ENCODE assay signal across 11 mouse cellular contexts in the genomic region with DNA sequence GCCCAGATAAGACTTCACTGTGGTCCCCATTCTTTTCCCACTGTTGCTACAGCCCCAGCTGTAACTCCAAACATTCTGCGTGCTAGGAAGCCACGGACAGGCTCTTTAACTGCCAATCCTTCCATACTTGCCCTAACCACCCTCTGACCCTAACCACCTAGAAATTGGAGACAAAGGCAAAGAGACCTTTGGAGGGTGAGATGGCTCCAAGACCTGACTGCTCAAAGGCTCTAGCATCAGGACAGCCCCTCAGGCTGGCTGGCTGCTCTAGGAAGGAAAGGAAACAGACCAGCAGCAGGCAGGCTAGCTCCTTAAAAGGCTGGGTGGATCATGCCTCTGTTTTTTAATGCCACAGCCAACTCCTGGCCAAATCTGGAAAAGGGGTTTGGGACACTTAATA. TPM values are rescaled to one million over a fixed set of nuclear protein-coding genes. Genes with fewer than 3 reads are reported as not detected.
DNase-seq lines count a peak whose midpoint lies in the region; ATAC-seq and TF ChIP-seq lines count a peak whose summit lies in the region.
"Had no signal": no experiment of that assay in that cellular context is flagged by ENCODE, and none has a peak within 500 bp of the region (broad histone marks: within the 10 kb centered on the region; RNA-seq: fewer than 3 reads in every experiment).

No protein-coding gene starts in this region.

- H3K9ac ChIP-seq in embryonic facial prominence, embryonic 11.5 days (replicated peaks; ENCODE audit: low read length) = 0 out of 2 replicates have a peak overlapping the region, but pooled peaks have one; percentile 25
- H3K9ac ChIP-seq in kidney, embryonic 15.5 days = no peak overlapping the region
- peak overlapping the region; percentile 75 for H3K9ac ChIP-seq in CH12.LX (ENCODE audit: insufficient read depth, low read depth)
- peak overlapping the region; percentile 40 for H3K9ac ChIP-seq in liver, embryonic 14.5 days (replicated peaks)
- H3K9ac ChIP-seq: neural tube, embryonic 12.5 days had no signal

- no peaks in the 10 kb centered on the region for H3K9me3 ChIP-seq in embryonic facial prominence, embryonic 11.5 days (replicated peaks; ENCODE audit: control insufficient read depth, low read length)
- H3K9me3 ChIP-seq in embryonic facial prominence, embryonic 10.5 days = no peaks in the 10 kb centered on the region
- no peaks in the 10 kb centered on the region for H3K9me3 ChIP-seq in kidney, embryonic 15.5 days (replicated peaks)
- H3K9me3 ChIP-seq in CH12.LX (replicated peaks; ENCODE audit: low read length) = no peaks in the 10 kb centered on the region
- H3K9me3 ChIP-seq in liver, embryonic 14.5 days (ENCODE audit: control insufficient read depth, low read length) = no peaks in the 10 kb centered on the region
- H3K9me3 ChIP-seq: neural tube, embryonic 12.5 days had no signal

- dilution Hi-C loops in CH12.LX (cut with MboI; ENCODE audit: extremely low pct_ligation_motif_present, extremely low pct_unique_long_range_greater_than_20kb, low sequenced_read_pairs) = no loop called here

- TF ChIP-seq POLR2A in CH12.LX (IDR thresholded peaks at IDR 0.05; ENCODE audit: low read depth, low read length) = 0 out of 2 replicates have a peak, but pooled peaks have one; percentile 2

- no peak overlapping the region for H3K27ac ChIP-seq in embryonic facial prominence, embryonic 11.5 days (replicated peaks; ENCODE audit: low read depth, low read length)
- H3K27ac ChIP-seq in embryonic facial prominence, embryonic 10.5 days (replicated peaks) = no peak overlapping the region
- H3K27ac ChIP-seq in kidney, embryonic 15.5 days = 0 out of 2 replicates have a peak overlapping the region, but pooled peaks have one; percentile 18
- H3K27ac ChIP-seq in CH12.LX (ENCODE audit: insufficient read depth, low read depth) = peak overlapping the region; percentile 78
- H3K27ac ChIP-seq in liver, embryonic 14.5 days = peak overlapping the region; percentile 51
- H3K27ac ChIP-seq: neural tube, embryonic 12.5 days had no signal

- TF ChIP-seq CTCF in CH12.LX (conservative IDR thresholded peaks at IDR 0.05 in 1 of 2, IDR thresholded peaks at IDR 0.05 in 1 of 2; ENCODE audit: low read depth in 2 of 2, low read length in 2 of 2) = no peak
- no peak for TF ChIP-seq CTCF in liver, embryonic 14.5 days (IDR thresholded peaks at IDR 0.05; ENCODE audit: low read depth)

- no peaks in the 10 kb centered on the region for H3K36me3 ChIP-seq in embryonic facial prominence, embryonic 11.5 days (replicated peaks; ENCODE audit: control insufficient read depth, insufficient read depth, low read depth, low read length)
- peaks cover 33% of the 10 kb centered on the region for H3K36me3 ChIP-seq in embryonic facial prominence, embryonic 10.5 days (replicated peaks)
- peaks cover 16% of the 10 kb centered on the region for H3K36me3 ChIP-seq in kidney, embryonic 15.5 days
- peaks cover 13 to 29% of the 10 kb centered on the region in 2 experiments for H3K36me3 ChIP-seq in CH12.LX (replicated peaks in 1 of 2; ENCODE audit: control insufficient read depth in 1 of 2, insufficient read depth in 1 of 2, low read length in 1 of 2)
- H3K36me3 ChIP-seq in liver, embryonic 14.5 days (replicated peaks; ENCODE audit: control insufficient read depth, insufficient read depth, low read depth) = peaks cover 8% of the 10 kb centered on the region

- no peak for TF ChIP-seq EP300 in CH12.LX (IDR thresholded peaks at IDR 0.05; ENCODE audit: low read length)
- no peak for TF ChIP-seq EP300 in liver, embryonic 14.5 days (IDR thresholded peaks at IDR 0.05; ENCODE audit: low read depth)

- H3K27me3 ChIP-seq in embryonic facial prominence, embryonic 11.5 days (ENCODE audit: control insufficient read depth, insufficient read depth, low read length) = no peaks in the 10 kb centered on the region
- no peaks in the 10 kb centered on the region for H3K27me3 ChIP-seq in embryonic facial prominence, embryonic 10.5 days (replicated peaks; ENCODE audit: low read depth, poor library complexity, severe bottlenecking)
- H3K27me3 ChIP-seq in kidney, embryonic 15.5 days = no peaks in the 10 kb centered on the region
- no peaks in the 10 kb centered on the region for H3K27me3 ChIP-seq in CH12.LX (replicated peaks)
- H3K27me3 ChIP-seq in liver, embryonic 14.5 days (ENCODE audit: control insufficient read depth, insufficient read depth, low read length) = no peaks in the 10 kb centered on the region
- H3K27me3 ChIP-seq: neural tube, embryonic 12.5 days had no signal

- peaks cover 7% of the 10 kb centered on the region for H3K4me1 ChIP-seq in embryonic facial prominence, embryonic 11.5 days (ENCODE audit: control insufficient read depth, insufficient read depth, low read length)
- peaks cover 27% of the 10 kb centered on the region for H3K4me1 ChIP-seq in embryonic facial prominence, embryonic 10.5 days
- H3K4me1 ChIP-seq in kidney, embryonic 15.5 days = peaks cover 46% of the 10 kb centered on the region
- peaks cover 21 to 58% of the 10 kb centered on the region in 2 experiments for H3K4me1 ChIP-seq in CH12.LX (ENCODE audit: control insufficient read depth in 1 of 2, insufficient read depth in 2 of 2)
- H3K4me1 ChIP-seq in liver, embryonic 14.5 days (replicated peaks; ENCODE audit: control insufficient read depth in 2 of 2, insufficient read depth in 2 of 2, low read length in 1 of 2) = peaks cover 33 to 39% of the 10 kb centered on the region in 2 experiments

- WGBS in embryonic facial prominence, embryonic 11.5 days = 81% methylated on average over 2 of the region's 2 CpGs
- 91% methylated on average over 2 of the region's 2 CpGs for WGBS in embryonic facial prominence, embryonic 10.5 days
- WGBS in kidney, embryonic 15.5 days = 64% methylated on average over 2 of the region's 2 CpGs
- 11% methylated on average over 2 of the region's 2 CpGs for WGBS in liver, embryonic 14.5 days (ENCODE audit: insufficient replicate concordance)

- DNase-seq in embryonic facial prominence, embryonic 11.5 days (ENCODE audit: low spot score) = no peak
- DNase-seq in embryonic facial prominence, embryonic 10.5 days (ENCODE audit: low spot score) = no peak
- no peak for DNase-seq in kidney, adult 8-10 months
- DNase-seq in CH12.LX (ENCODE audit: extremely low read depth) = no peak
- no peak for DNase-seq in liver, embryonic 14.5 days (ENCODE audit: low read depth in 3 of 3, low spot score in 3 of 3)
- DNase-seq in retina, postnatal 1 day = no peak
- no peak for DNase-seq in layer of hippocampus, adult 8-10 months (ENCODE audit: low spot score in 2 of 2)
- DNase-seq: heart, postnatal 36 days had no signal

- TF ChIP-seq RAD21 in CH12.LX (IDR thresholded peaks at IDR 0.05; ENCODE audit: low read depth, low read length) = no peak

- in situ Hi-C loops in CH12.LX (cut with MboI; ENCODE audit: low pct_ligation_motif_present, low pct_unique_long_range_greater_than_20kb, low sequenced_read_pairs) = no loop called here

- ATAC-seq in embryonic facial prominence, embryonic 11.5 days (replicated peaks; ENCODE audit: insufficient number of reproducible peaks, low FRiP score, low TSS enrichment, low read depth) = no peak
- ATAC-seq in kidney, embryonic 15.5 days (replicated peaks; ENCODE audit: low FRiP score) = no peak
- ATAC-seq in liver, embryonic 14.5 days (ENCODE audit: insufficient read depth) = no peak

- H3K4me2 ChIP-seq in embryonic facial prominence, embryonic 11.5 days (ENCODE audit: low read depth, low read length) = no peak overlapping the region
- no peak overlapping the region for H3K4me2 ChIP-seq in kidney, embryonic 15.5 days
- peak overlapping the region; percentile 90 for H3K4me2 ChIP-seq in CH12.LX (ENCODE audit: insufficient read depth, low read depth, poor library complexity, severe bottlenecking)
- H3K4me2 ChIP-seq in liver, embryonic 14.5 days (ENCODE audit: low read depth) = peak overlapping the region; percentile 99
- H3K4me2 ChIP-seq: neural tube, embryonic 12.5 days had no signal

- peaks cover 72% of the 10 kb centered on the region for H3K79me2 ChIP-seq in CH12.LX (replicated peaks; ENCODE audit: control insufficient read depth, extremely low read depth, insufficient read depth, poor library complexity, severe bottlenecking)

- H3K4me3 ChIP-seq in embryonic facial prominence, embryonic 11.5 days (ENCODE audit: low read depth, low read length) = no peak overlapping the region
- no peak overlapping the region for H3K4me3 ChIP-seq in embryonic facial prominence, embryonic 10.5 days
- H3K4me3 ChIP-seq in kidney, embryonic 15.5 days (replicated peaks) = no peak overlapping the region
- H3K4me3 ChIP-seq in CH12.LX (replicated peaks in 1 of 3; ENCODE audit: low read depth in 2 of 3, low read length in 2 of 3, poor library complexity in 1 of 3) = peak overlapping the region; percentile 25 to 50 (median 40)
- H3K4me3 ChIP-seq in liver, embryonic 14.5 days (ENCODE audit: insufficient read depth in 1 of 2, low read depth in 2 of 2, low read length in 2 of 2) = no peak overlapping the region
- H3K4me3 ChIP-seq: neural tube, embryonic 12.5 days had no signal

RNA-seq across cellular contexts. Expression of gene Ppp6r1, which starts 4.6 kb away (rescaled TPM):
- polyA plus RNA-seq in embryonic facial prominence, embryonic 11.5 days (2014; fragmentation: Nextera tagmentation; extraction: Ambion mirVana) = 4.9 and 5.0 TPM in 2 replicates
- 9.3 and 11.0 TPM in 2 replicates for polyA plus RNA-seq in embryonic facial prominence, embryonic 10.5 days (2016; fragmentation: Nextera tagmentation; extraction: Ambion mirVana)
- 7.4 and 7.8 TPM in 2 replicates for polyA plus RNA-seq in kidney, embryonic 15.5 days (2015; fragmentation: Nextera tagmentation; extraction: Ambion mirVana)
- total RNA-seq in CH12.LX (2012; rRNA removed) = 85.6 and 91.2 TPM in 2 replicates
- 53.0 and 59.2 TPM in 2 replicates for total RNA-seq in CH12.LX (2014; rRNA removed)
- polyA plus RNA-seq in CH12.LX (2012; ENCODE audit: insufficient read length, low read depth) = 108 and 118 TPM in 2 replicates
- polyA plus RNA-seq in liver, embryonic 14.5 days (2012; rRNA removed) = 30.8 and 33.6 TPM in 2 replicates
- polyA plus RNA-seq in liver, embryonic 14.5 days (2014; fragmentation: Nextera tagmentation; extraction: Ambion mirVana) = 4.3 and 5.1 TPM in 2 replicates
- total RNA-seq in layer of hippocampus, adult 8-10 months (2022) = 100 to 1,000 TPM; 130 to 139 (median 134) TPM

RNA-seq across cellular contexts. Expression of gene Tmem86b, which starts 23.0 kb away (rescaled TPM):
- polyA plus RNA-seq in embryonic facial prominence, embryonic 11.5 days (2014; fragmentation: Nextera tagmentation; extraction: Ambion mirVana) = 0.63 and 2.5 TPM in 2 replicates
- polyA plus RNA-seq in embryonic facial prominence, embryonic 10.5 days (2016; fragmentation: Nextera tagmentation; extraction: Ambion mirVana) = 1.9 and 2.1 TPM in 2 replicates
- polyA plus RNA-seq in kidney, embryonic 15.5 days (2015; fragmentation: Nextera tagmentation; extraction: Ambion mirVana) = 1.5 and 1.6 TPM in 2 replicates
- total RNA-seq in CH12.LX (2012; rRNA removed) = 5.9 and 7.2 TPM in 2 replicates
- total RNA-seq in CH12.LX (2014; rRNA removed) = 4.3 TPM in 2 replicates
- polyA plus RNA-seq in CH12.LX (2012; ENCODE audit: insufficient read length, low read depth) = 9.1 and 10.6 TPM in 2 replicates
- polyA plus RNA-seq in liver, embryonic 14.5 days (2012; rRNA removed) = 36.4 and 51.0 TPM in 2 replicates
- 30.5 and 32.9 TPM in 2 replicates for polyA plus RNA-seq in liver, embryonic 14.5 days (2014; fragmentation: Nextera tagmentation; extraction: Ambion mirVana)
- 10 to 100 TPM; 15.4 to 27.0 (median 20.7) TPM for total RNA-seq in layer of hippocampus, adult 8-10 months (2022)

RNA-seq across cellular contexts. Expression of gene Hspbp1, which starts 30.6 kb away (rescaled TPM):
- polyA plus RNA-seq in embryonic facial prominence, embryonic 11.5 days (2014; fragmentation: Nextera tagmentation; extraction: Ambion mirVana) = 102 and 104 TPM in 2 replicates
- polyA plus RNA-seq in embryonic facial prominence, embryonic 10.5 days (2016; fragmentation: Nextera tagmentation; extraction: Ambion mirVana) = 131 and 136 TPM in 2 replicates
- 112 and 119 TPM in 2 replicates for polyA plus RNA-seq in kidney, embryonic 15.5 days (2015; fragmentation: Nextera tagmentation; extraction: Ambion mirVana)
- total RNA-seq in CH12.LX (2012; rRNA removed) (131 and 136 TPM in 2 replicates), CH12.LX (2014; rRNA removed) (92.3 and 98.8 TPM in 2 replicates)
- polyA plus RNA-seq in CH12.LX (2012; ENCODE audit: insufficient read length, low read depth) = 82.7 and 90.6 TPM in 2 replicates
- polyA plus RNA-seq in liver, embryonic 14.5 days (2012; rRNA removed) = 28.2 and 38.5 TPM in 2 replicates
- polyA plus RNA-seq in liver, embryonic 14.5 days (2014; fragmentation: Nextera tagmentation; extraction: Ambion mirVana) = 56.7 and 60.6 TPM in 2 replicates
- total RNA-seq in layer of hippocampus, adult 8-10 months (2022) = 10 to 100 TPM; 76.4 to 91.2 (median 84.1) TPM

RNA-seq across cellular contexts. Expression of gene Brsk1, which starts 36.2 kb away (rescaled TPM):
- polyA plus RNA-seq in embryonic facial prominence, embryonic 11.5 days (2014; fragmentation: Nextera tagmentation; extraction: Ambion mirVana) = 2.1 and 2.3 TPM in 2 replicates
- 2.0 and 2.2 TPM in 2 replicates for polyA plus RNA-seq in embryonic facial prominence, embryonic 10.5 days (2016; fragmentation: Nextera tagmentation; extraction: Ambion mirVana)
- 1.1 and 1.6 TPM in 2 replicates for polyA plus RNA-seq in kidney, embryonic 15.5 days (2015; fragmentation: Nextera tagmentation; extraction: Ambion mirVana)
- total RNA-seq in CH12.LX (2012; rRNA removed) = 0.21 and 0.25 TPM in 2 replicates
- not detected in 2 replicates for total RNA-seq in CH12.LX (2014; rRNA removed)
- not detected in 2 replicates for polyA plus RNA-seq in CH12.LX (2012; ENCODE audit: insufficient read length, low read depth)
- 0.39 and 0.54 TPM in 2 replicates for polyA plus RNA-seq in liver, embryonic 14.5 days (2012; rRNA removed)
- not detected in 2 replicates for polyA plus RNA-seq in liver, embryonic 14.5 days (2014; fragmentation: Nextera tagmentation; extraction: Ambion mirVana)
- 100 to 1,000 TPM; 314 to 327 (median 325) TPM for total RNA-seq in layer of hippocampus, adult 8-10 months (2022)
- total RNA-seq: common myeloid progenitor, adult 5-6 weeks had no signal

RNA-seq across cellular contexts. Expression of gene Ptprh, which starts 50.4 kb away (rescaled TPM):
- not detected in 2 replicates for polyA plus RNA-seq in embryonic facial prominence, embryonic 11.5 days (2014; fragmentation: Nextera tagmentation; extraction: Ambion mirVana)
- polyA plus RNA-seq in embryonic facial prominence, embryonic 10.5 days (2016; fragmentation: Nextera tagmentation; extraction: Ambion mirVana) = not detected in 2 replicates
- polyA plus RNA-seq in kidney, embryonic 15.5 days (2015; fragmentation: Nextera tagmentation; extraction: Ambion mirVana) = 0.08 TPM in 1 of 2 replicates, not detected in the other
- total RNA-seq in CH12.LX (2012; rRNA removed) = not detected in 2 replicates
- total RNA-seq in CH12.LX (2014; rRNA removed) = not detected in 2 replicates
- not detected in 2 replicates for polyA plus RNA-seq in CH12.LX (2012; ENCODE audit: insufficient read length, low read depth)
- polyA plus RNA-seq in liver, embryonic 14.5 days (2012; rRNA removed) = not detected in 2 replicates
- polyA plus RNA-seq in liver, embryonic 14.5 days (2014; fragmentation: Nextera tagmentation; extraction: Ambion mirVana) = not detected in 2 replicates
- under 1 TPM; 0.59 to 0.85 (median 0.67) TPM for total RNA-seq in layer of hippocampus, adult 8-10 months (2022)
- total RNA-seq: common myeloid progenitor, adult 5-6 weeks; heart, postnatal 36 days had no signal
- polyA plus RNA-seq: neural tube, embryonic 12.5 days had no signal

Comparison
In these comparisons a context has a peak if more than half of its experiments do, and no peak if none do; other contexts are left out.
1. H3K27ac ChIP-seq: peak in kidney, embryonic 15.5 days (single experiment), CH12.LX (single experiment) and liver, embryonic 14.5 days (single experiment); none in embryonic facial prominence, embryonic 11.5 days (single experiment) and embryonic facial prominence, embryonic 10.5 days (single experiment).
2. H3K4me2 ChIP-seq: peak in CH12.LX (single experiment) and liver, embryonic 14.5 days (single experiment); none in embryonic facial prominence, embryonic 11.5 days (single experiment) and kidney, embryonic 15.5 days (single experiment).
3. H3K4me3 ChIP-seq: peak in CH12.LX (3 of 3); none in embryonic facial prominence, embryonic 11.5 days (single experiment), embryonic facial prominence, embryonic 10.5 days (single experiment), kidney, embryonic 15.5 days (single experiment) and liver, embryonic 14.5 days (0 of 2).